Mouse (Mus musculus) lung, adult 2 months (tissue): ENCODE measurements around the gene Greb1. TPM values are rescaled to one million over a fixed set of nuclear protein-coding genes. Genes with fewer than 3 reads are reported as not detected.

Experiments
- DNase-seq: peaks from one replicate; pipeline ENCODE4 v3.0.0; 2022
- H3K4me1 ChIP-seq: fragments of 200-500 bp; 2 replicates; pipeline ENCODE4 v1.6.1; 2011; ENCODE audit warnings: low read length; ENCODE audit not compliant: control insufficient read depth, insufficient read depth
- H3K4me3 ChIP-seq: fragments of 200-500 bp; replicated peaks from 2 replicates; pipeline ENCODE3; 2011; ENCODE audit warnings: low read depth, mild to moderate bottlenecking, control low read depth, low read length; ENCODE audit errors: extremely low read depth
- CTCF ChIP-seq: fragments of 200-500 bp; IDR thresholded peaks from 2 replicates; pipeline ENCODE4 v1.5.1; 2011; ENCODE audit warnings: mild to moderate bottlenecking, low read length, control low read depth; ENCODE audit not compliant: insufficient read depth
- POLR2A ChIP-seq: fragments of 200-500 bp; IDR thresholded peaks from 2 replicates; pipeline ENCODE4 v1.6.1; 2011; ENCODE audit warnings: low read depth, mild to moderate bottlenecking, control low read depth, low read length, borderline replicate concordance; ENCODE audit errors: extremely low read depth
- WGBS: fragments of 180-500 bp; shearing (Covaris S2); methylation state at CpG from one replicate; pipeline ENCODE4 v1.1.7; 2018; 5-methylcytosine and 5-hydroxymethylcytosine counted together
- polyA plus RNA-seq: library from polyadenylated mRNA; depleted of rRNA; stranded (reverse); fragments of >200 nt; gene quantifications from 2 replicates; pipeline ENCODE4 v1.2.3, GENCODE M21; 2012

Greb1 gene
- polyA plus RNA-seq, 1 experiment = 0.64 TPM

- peak within 1 kb of the TSS; percentile 72 for H3K4me3 ChIP-seq
- WGBS = 6% methylated on average over 80 of the region's 81 CpGs
- H3K4me1 ChIP-seq = 0 out of 2 replicates have a peak, but pooled peaks cover 6% of the 10 kb centered on the region
- DNase-seq = peak; percentile 85
- TF ChIP-seq POLR2A (peak; percentile 77; the same call in 1 of the 2 replicates), CTCF (no peak)
These were observed 10.1 kb upstream of the Greb1 start, which contains the start of gene E2f6 for GRCm38 (mm10) chr12:16810525-16811431. Gene E2f6, plus strand, starts transcription at chr12:16810963.

GRCm38 (mm10) chr12:16808045-16808444, 7.4 kb upstream of the Greb1 start:
- no peak for TF ChIP-seq POLR2A
- peak; percentile 37 for TF ChIP-seq CTCF
- 0 out of 2 replicates have a peak, but pooled peaks cover 6% of the 10 kb centered on the region for H3K4me1 ChIP-seq
- WGBS = 35% methylated on average over 3 of the region's 3 CpGs
- no peak overlapping the region for H3K4me3 ChIP-seq
- peak; percentile 32 for DNase-seq

GRCm38 (mm10) chr12:16805511-16805910, 4.8 kb upstream of the Greb1 start:
- TF ChIP-seq POLR2A = no peak
- TF ChIP-seq CTCF = peak; percentile 67
- no peaks in the 10 kb centered on the region for H3K4me1 ChIP-seq
- no peak overlapping the region for H3K4me3 ChIP-seq
- DNase-seq = peak; percentile 65
- 6% methylated on average over 5 of the region's 5 CpGs for WGBS

- TF ChIP-seq CTCF (no peak), POLR2A (no peak)
- DNase-seq = no peak
- no peaks in the 10 kb centered on the region for H3K4me1 ChIP-seq
- no peak overlapping the region for H3K4me3 ChIP-seq
- WGBS = 76% methylated on average over 5 of the region's 5 CpGs
These were observed 3.3 kb upstream of the Greb1 start for GRCm38 (mm10) chr12:16803956-16804430.

GRCm38 (mm10) chr12:16803237-16803955, 2.7 kb upstream of the Greb1 start:
- Histone ChIP-seq H3K4me1 (no peaks in the 10 kb centered on the region), H3K4me3 (no peak overlapping the region)
- DNase-seq = no peak
- WGBS = 64% methylated on average over 5 of the region's 5 CpGs
- TF ChIP-seq CTCF (no peak), POLR2A (no peak)

GRCm38 (mm10) chr12:16800959-16801315, 251 bp upstream of the Greb1 start:
- Histone ChIP-seq H3K4me1 (no peaks in the 10 kb centered on the region), H3K4me3 (peak overlapping the region; percentile 12)
- no peak for DNase-seq
- 2% methylated on average over 12 of the region's 12 CpGs for WGBS
- no peak for TF ChIP-seq CTCF
- no peak for TF ChIP-seq POLR2A

- DNase-seq = no peak
- Histone ChIP-seq H3K4me3 (no peak overlapping the region), H3K4me1 (no peaks in the 10 kb centered on the region)
- TF ChIP-seq POLR2A (no peak), CTCF (no peak)
- 22% methylated on average over 6 of the region's 6 CpGs for WGBS
These were observed 793 bp downstream of the Greb1 start for GRCm38 (mm10) chr12:16799928-16800258.

GRCm38 (mm10) chr12:16798894-16799293, 1.8 kb downstream of the Greb1 start:
- no peak overlapping the region for H3K4me3 ChIP-seq
- no peak for DNase-seq
- TF ChIP-seq POLR2A (no peak), CTCF (no peak)
- H3K4me1 ChIP-seq = no peaks in the 10 kb centered on the region
- WGBS = 70% methylated on average over 3 of the region's 3 CpGs

GRCm38 (mm10) chr12:16795781-16796180, 4.9 kb downstream of the Greb1 start:
- WGBS = 86% methylated on average over 3 of the region's 3 CpGs
- no peak for TF ChIP-seq CTCF
- DNase-seq = no peak
- Histone ChIP-seq H3K4me1 (no peaks in the 10 kb centered on the region), H3K4me3 (no peak overlapping the region)
